Mouse (Mus musculus) G1E (cell line): ENCODE results near the gene Cmip.

Experiments used
- GATA1 ChIP-seq: IDR thresholded peaks from 2 replicates; pipeline ENCODE4 v1.6.1; 2012; ENCODE audit warnings: borderline replicate concordance, low read length, inconsistent platforms, mixed read lengths
- TAL1 ChIP-seq: conservative IDR thresholded peaks from 2 replicates; pipeline ENCODE4 v1.6.1; 2012; ENCODE audit warnings: low read depth, low read length, inconsistent platforms, mixed read lengths

DNA sequence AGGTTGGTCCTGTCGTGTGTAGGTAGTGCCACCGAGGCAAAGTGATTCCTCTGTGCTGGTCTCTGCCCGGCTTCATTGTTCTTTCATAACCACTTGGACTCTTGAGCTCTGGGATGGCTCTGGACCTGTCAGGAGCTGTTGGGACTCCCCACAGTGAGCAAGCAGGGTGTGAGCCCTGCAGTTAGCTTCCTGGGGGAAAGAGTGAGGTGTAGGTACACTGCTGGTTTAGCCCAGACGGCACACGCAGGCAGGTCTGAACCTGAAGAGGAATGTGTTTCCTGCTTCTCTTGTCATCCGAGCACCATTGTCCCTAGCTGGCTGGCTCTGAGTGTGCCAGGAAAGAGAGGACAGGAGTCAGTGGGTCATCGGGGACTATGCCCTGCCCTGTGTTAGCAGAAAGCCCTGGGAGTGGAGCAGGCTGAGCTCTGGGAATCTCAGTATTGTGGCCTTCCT lies 70.5 kb downstream of the Cmip start:
- no peak for TF ChIP-seq GATA1
- no peak for TF ChIP-seq TAL1
